Mouse (Mus musculus) lung, embryonic 15.5 days (tissue): ENCODE data around the gene Gm45233. TPM values are rescaled to one million over a fixed set of nuclear protein-coding genes. Genes with fewer than 3 reads are reported as not detected.

Experiments used
- ATAC-seq: fragments of 200-750 bp; cut with Nextera tagmentation; 2 replicates; pipeline ENCODE4 v1.8.0; 2017; ENCODE audit warnings: moderate number of reproducible peaks, borderline replicate concordance; ENCODE audit not compliant: low FRiP score, low TSS enrichment; ENCODE audit errors: extremely low read depth
- H3K27ac ChIP-seq: fragments of 300-500 bp; sonication (generic); 2 replicates; pipeline ENCODE4 v1.5.1; 2015; ENCODE audit warnings: moderate library complexity, mild to moderate bottlenecking, inconsistent platforms
- H3K27me3 ChIP-seq: fragments of 300-500 bp; sonication (generic); 2 replicates; pipeline ENCODE4 v1.6.1; 2015; ENCODE audit warnings: inconsistent platforms
- H3K36me3 ChIP-seq: fragments of 300-500 bp; sonication (generic); 2 replicates; pipeline ENCODE4 v1.6.1; 2015; ENCODE audit warnings: inconsistent platforms
- H3K4me1 ChIP-seq: fragments of 300-500 bp; sonication (generic); 2 replicates; pipeline ENCODE4 v1.6.1; 2015; ENCODE audit warnings: inconsistent platforms
- H3K4me2 ChIP-seq: fragments of 300-500 bp; sonication (generic); 2 replicates; pipeline ENCODE4 v1.6.1; 2015; ENCODE audit warnings: inconsistent platforms, mild to moderate bottlenecking, moderate library complexity
- H3K4me3 ChIP-seq: fragments of 300-500 bp; sonication (generic); 2 replicates; pipeline ENCODE4 v1.5.1; 2015; ENCODE audit warnings: mild to moderate bottlenecking, inconsistent platforms
- H3K9ac ChIP-seq: fragments of 300-500 bp; sonication (generic); 2 replicates; pipeline ENCODE4 v1.6.1; 2015; ENCODE audit warnings: inconsistent platforms
- H3K9me3 ChIP-seq: fragments of 300-500 bp; sonication (generic); 2 replicates; pipeline ENCODE4 v1.6.1; 2016; ENCODE audit warnings: inconsistent platforms
- WGBS: fragments of 180-500 bp; shearing (Covaris S2); methylation state at CpG from one replicate; pipeline ENCODE4 v1.1.7; 2015; 5-methylcytosine and 5-hydroxymethylcytosine counted together
- polyA plus RNA-seq: library from polyadenylated mRNA; unstranded; fragments of >200 nt; fragmentation: Nextera tagmentation; extraction: Ambion mirVana; gene quantifications from 2 replicates; pipeline ENCODE4 v1.2.1, GENCODE M21; 2015

Gene Gm45233
- polyA plus RNA-seq, 1 experiment from 2014 or later = 0.45 TPM

- H3K36me3 ChIP-seq = no peaks in the 10 kb centered on the region
- no peak overlapping the region for H3K4me3 ChIP-seq
- no peak for ATAC-seq
- peaks cover 3% of the 10 kb centered on the region; the same call in 1 of the 2 replicates for H3K4me1 ChIP-seq
- H3K9me3 ChIP-seq = no peaks in the 10 kb centered on the region
- peaks cover 20% of the 10 kb centered on the region for H3K27me3 ChIP-seq
- H3K4me2 ChIP-seq = no peak overlapping the region
- no peak overlapping the region for H3K27ac ChIP-seq
- H3K9ac ChIP-seq = no peak overlapping the region
- 64% methylated on average over 3 of the region's 3 CpGs for WGBS
Measured at GRCm38 (mm10) chr7:43481191-43481590, 37.3 kb downstream of the Gm45233 start.

- ATAC-seq = peak; percentile 61; the same call in 1 of the 2 replicates
Measured at GRCm38 (mm10) chr7:43482090-43482716, 38.3 kb downstream of the Gm45233 start.

DNA sequence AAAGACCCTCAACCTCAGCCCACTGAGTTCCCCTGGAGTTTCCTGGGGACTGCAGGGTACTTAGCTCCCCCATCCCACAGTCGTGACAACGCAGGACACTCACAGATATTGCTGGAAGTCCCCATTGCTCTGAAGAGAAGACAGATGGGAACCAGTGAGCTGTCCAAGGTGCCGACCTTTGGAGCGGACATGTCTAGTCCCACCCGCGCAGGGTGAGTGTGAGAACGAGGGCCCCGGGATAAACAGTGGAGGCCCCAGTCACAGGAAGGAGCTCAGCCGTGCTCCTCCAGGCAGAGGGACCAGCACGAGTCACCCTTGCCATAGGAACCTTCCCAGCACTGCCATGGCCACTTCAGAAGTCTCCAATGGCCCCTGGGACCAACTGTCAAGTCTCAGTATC, 39.3 kb downstream of the Gm45233 start:
- WGBS = 3% methylated on average over 10 of the region's 10 CpGs
- no peak for ATAC-seq

More at GRCm38 (mm10) chr7:43482090-43482716, 38.3 kb downstream of the Gm45233 start:
- H3K27me3 ChIP-seq = peaks cover 11% of the 10 kb centered on the region
- no peak overlapping the region for H3K27ac ChIP-seq
- H3K4me1 ChIP-seq = peaks cover 3% of the 10 kb centered on the region; the same call in 1 of the 2 replicates
- H3K4me3 ChIP-seq = no peak overlapping the region
- WGBS = 47% methylated on average over 8 of the region's 8 CpGs
- H3K4me2 ChIP-seq = no peak overlapping the region
- H3K36me3 ChIP-seq = no peaks in the 10 kb centered on the region
- H3K9me3 ChIP-seq = no peaks in the 10 kb centered on the region
- H3K9ac ChIP-seq = no peak overlapping the region

GRCm38 (mm10) chr7:43488646-43489045, 44.7 kb downstream of the Gm45233 start:
- no peak overlapping the region for H3K4me2 ChIP-seq
- no peak overlapping the region for H3K9ac ChIP-seq
- H3K36me3 ChIP-seq = no peaks in the 10 kb centered on the region
- H3K27me3 ChIP-seq = 0 out of 2 replicates have a peak, but pooled peaks cover 7% of the 10 kb centered on the region
- no peak for ATAC-seq
- H3K9me3 ChIP-seq = no peaks in the 10 kb centered on the region
- H3K27ac ChIP-seq = no peak overlapping the region
- no peaks in the 10 kb centered on the region for H3K4me1 ChIP-seq
- H3K4me3 ChIP-seq = no peak overlapping the region
- WGBS = 43% methylated on average over 5 of the region's 5 CpGs

More for the DNA sequence above, 39.3 kb downstream of the Gm45233 start:
- Histone ChIP-seq H3K4me2 (no peak overlapping the region), H3K4me3 (no peak overlapping the region), H3K9me3 (no peaks in the 10 kb centered on the region), H3K27ac (no peak overlapping the region), H3K4me1 (peaks cover 3% of the 10 kb centered on the region; the same call in 1 of the 2 replicates), H3K36me3 (no peaks in the 10 kb centered on the region), H3K9ac (no peak overlapping the region), H3K27me3 (peaks cover 1% of the 10 kb centered on the region; the same call in 1 of the 2 replicates)

GRCm38 (mm10) chr7:43489631-43490125, 45.8 kb downstream of the Gm45233 start, which contains the start of gene Iglon5:
Iglon5 (minus strand) TSS chr7:43490075.
- no peaks in the 10 kb centered on the region for H3K4me1 ChIP-seq
- peak within 1 kb of the TSS; percentile 75 for H3K4me2 ChIP-seq
- peak; percentile 33; the same call in 1 of the 2 replicates for ATAC-seq
- H3K27me3 ChIP-seq = 0 out of 2 replicates have a peak, but pooled peaks cover 7% of the 10 kb centered on the region
- H3K4me3 ChIP-seq = peak within 1 kb of the TSS; percentile 42
- WGBS = 2% methylated on average over 23 of the region's 41 CpGs
- no peak within 1 kb of the TSS for H3K27ac ChIP-seq
- peak within 1 kb of the TSS; percentile 19; the same call in 1 of the 2 replicates for H3K9ac ChIP-seq
- H3K9me3 ChIP-seq = no peaks in the 10 kb centered on the region
- H3K36me3 ChIP-seq = no peaks in the 10 kb centered on the region

- Histone ChIP-seq H3K9ac (peak overlapping the region; percentile 19; the same call in 1 of the 2 replicates), H3K27me3 (0 out of 2 replicates have a peak, but pooled peaks cover 7% of the 10 kb centered on the region)
- peak; percentile 77; the same call in 1 of the 2 replicates for ATAC-seq
Measured at GRCm38 (mm10) chr7:43490182-43490584, 46.3 kb downstream of the Gm45233 start.

GRCm38 (mm10) chr7:43490861-43491260, 46.9 kb downstream of the Gm45233 start:
- 59% methylated on average over 9 of the region's 9 CpGs for WGBS
- Histone ChIP-seq H3K9me3 (no peaks in the 10 kb centered on the region), H3K4me1 (no peaks in the 10 kb centered on the region), H3K4me2 (0 out of 2 replicates have a peak overlapping the region, but pooled peaks have one; percentile 75), H3K9ac (no peak overlapping the region), H3K27ac (no peak overlapping the region), H3K27me3 (0 out of 2 replicates have a peak, but pooled peaks cover 7% of the 10 kb centered on the region), H3K4me3 (no peak overlapping the region), H3K36me3 (no peaks in the 10 kb centered on the region)
- ATAC-seq = no peak

More at GRCm38 (mm10) chr7:43490182-43490584, 46.3 kb downstream of the Gm45233 start:
- no peaks in the 10 kb centered on the region for H3K9me3 ChIP-seq
- no peaks in the 10 kb centered on the region for H3K4me1 ChIP-seq
- 0% methylated on average over 12 of the region's 13 CpGs for WGBS
- H3K4me3 ChIP-seq = peak overlapping the region; percentile 42
- peak overlapping the region; percentile 75 for H3K4me2 ChIP-seq
- no peak overlapping the region for H3K27ac ChIP-seq
- H3K36me3 ChIP-seq = no peaks in the 10 kb centered on the region

DNA sequence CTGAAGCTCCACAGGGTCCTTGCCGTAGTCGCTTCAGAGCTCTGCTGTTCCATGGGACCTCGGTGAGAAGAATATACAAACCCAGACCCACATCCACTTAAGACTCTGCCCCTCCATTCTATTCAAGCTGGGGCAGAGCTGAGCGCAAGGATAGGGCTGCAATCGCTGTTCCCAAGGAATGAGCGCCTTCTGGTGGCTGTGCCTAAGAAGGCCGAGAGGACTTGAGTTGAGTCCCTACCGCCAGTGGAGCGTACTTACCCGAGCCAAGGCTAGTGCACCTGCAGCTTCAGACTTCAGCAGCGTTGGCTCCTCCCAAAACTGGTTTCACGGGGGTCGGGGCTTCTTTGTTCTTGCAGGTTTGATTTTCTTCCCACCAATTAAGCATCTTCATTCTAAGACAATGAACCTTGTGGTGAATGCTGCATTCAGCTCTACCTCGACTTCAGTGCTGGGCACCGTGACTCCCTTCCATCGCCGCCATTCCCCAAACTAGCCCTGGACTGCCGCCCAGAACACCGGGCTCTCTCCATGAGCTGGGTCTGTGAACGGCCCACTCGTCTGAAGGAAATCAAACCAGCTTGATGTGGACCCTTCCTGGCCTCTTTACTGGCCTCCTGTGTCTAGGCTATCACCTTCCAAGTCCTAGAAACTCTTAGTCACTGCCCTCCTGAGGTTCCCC, 51.6 kb downstream of the Gm45233 start:
- Histone ChIP-seq H3K36me3 (no peaks in the 10 kb centered on the region), H3K4me2 (no peak overlapping the region), H3K9ac (no peak overlapping the region), H3K4me3 (no peak overlapping the region), H3K9me3 (no peaks in the 10 kb centered on the region), H3K4me1 (no peaks in the 10 kb centered on the region), H3K27me3 (no peaks in the 10 kb centered on the region), H3K27ac (no peak overlapping the region)
- no peak for ATAC-seq
- WGBS = 16% methylated on average over 21 of the region's 21 CpGs

GRCm38 (mm10) chr7:43511707-43512478, 68.0 kb downstream of the Gm45233 start:
- no peaks in the 10 kb centered on the region for H3K4me1 ChIP-seq
- no peaks in the 10 kb centered on the region for H3K27me3 ChIP-seq
- WGBS = 29% methylated on average over 4 of the region's 4 CpGs
- no peak overlapping the region for H3K27ac ChIP-seq
- H3K4me2 ChIP-seq = no peak overlapping the region
- no peak for ATAC-seq
- no peaks in the 10 kb centered on the region for H3K36me3 ChIP-seq
- no peaks in the 10 kb centered on the region for H3K9me3 ChIP-seq
- H3K4me3 ChIP-seq = no peak overlapping the region
- no peak overlapping the region for H3K9ac ChIP-seq

GRCm38 (mm10) chr7:43512519-43512918, 68.6 kb downstream of the Gm45233 start:
- Histone ChIP-seq H3K9me3 (no peaks in the 10 kb centered on the region), H3K27ac (no peak overlapping the region), H3K4me2 (no peak overlapping the region), H3K4me1 (no peaks in the 10 kb centered on the region), H3K9ac (no peak overlapping the region), H3K4me3 (no peak overlapping the region), H3K36me3 (no peaks in the 10 kb centered on the region), H3K27me3 (no peaks in the 10 kb centered on the region)
- WGBS = 79% methylated on average over 4 of the region's 4 CpGs
- no peak for ATAC-seq
